Mouse (Mus musculus): ENCODE measurements around the gene Pdpk1.

- TF ChIP-seq POLR2A (IDR thresholded peaks at IDR 0.05; ENCODE audit: low read depth, low read length) (no peak), CTCF (IDR thresholded peaks at IDR 0.05; ENCODE audit: extremely low read depth, insufficient read length, insufficient replicate concordance, low read depth, low read length) (no peak)
Observed at GRCm38 (mm10) chr17:24057730-24058245, 92.9 kb downstream of the Pdpk1 start.

All from small intestine, adult 2 months (tissue).